9 mouse cellular contexts compared by ENCODE assay signal in genomic region chr7:80152152-80152551, GRCm38 (mm10). TPM values are rescaled to one million over a fixed set of nuclear protein-coding genes. Genes with fewer than 3 reads are reported as not detected.
DNase-seq lines count a peak whose midpoint lies in the region; ATAC-seq and TF ChIP-seq lines count a peak whose summit lies in the region.
"Had no signal": no experiment of that assay in that cellular context is flagged by ENCODE, and none has a peak within 500 bp of the region (broad histone marks: within the 10 kb centered on the region; RNA-seq: fewer than 3 reads in every experiment).

No protein-coding gene starts in this region.

- no peak for TF ChIP-seq POLR2A in ES-Bruce4 (IDR thresholded peaks at IDR 0.05; ENCODE audit: insufficient read depth, low read length)

- TF ChIP-seq EP300 in ES-Bruce4 (IDR thresholded peaks at IDR 0.05; ENCODE audit: insufficient read depth, low read depth, low read length): no peak

- no peaks in the 10 kb centered on the region for H3K36me3 ChIP-seq in ES-Bruce4 (ENCODE audit: control insufficient read depth, insufficient read depth, low read length, poor library complexity, severe bottlenecking)
- H3K36me3 ChIP-seq in forebrain, embryonic 15.5 days: no peaks in the 10 kb centered on the region

- DNase-seq in CD4-positive, CD25-positive, alpha-beta regulatory T cell, adult 2 months (ENCODE audit: low read depth, low spot score): peak; percentile 53
- DNase-seq in left cerebral cortex, postnatal 4 days: peak; percentile 25
- no peak for DNase-seq in left cerebral cortex, adult 11 months (ENCODE audit: low spot score)
- no peak for DNase-seq in gastrocnemius, postnatal 25 days
- DNase-seq: cerebellum, adult 18-20 months had no signal

- peak; percentile 89 for TF ChIP-seq CTCF in ES-Bruce4 (IDR thresholded peaks at IDR 0.05; ENCODE audit: low read depth, low read length)

- peaks cover 4% of the 10 kb centered on the region for H3K4me1 ChIP-seq in ES-Bruce4 (ENCODE audit: control insufficient read depth, insufficient read depth, low read length)
- H3K4me1 ChIP-seq in forebrain, embryonic 15.5 days: peaks cover 11% of the 10 kb centered on the region

- peak overlapping the region; percentile 11 for H3K27ac ChIP-seq in ES-Bruce4 (ENCODE audit: insufficient read depth, low read length)
- H3K27ac ChIP-seq in forebrain, embryonic 15.5 days (replicated peaks): no peak overlapping the region

- no peaks in the 10 kb centered on the region for H3K9me3 ChIP-seq in ES-Bruce4 (replicated peaks; ENCODE audit: control insufficient read depth, insufficient read depth, low read length, poor library complexity, severe bottlenecking)
- H3K9me3 ChIP-seq in forebrain, embryonic 15.5 days: no peaks in the 10 kb centered on the region

- no peaks in the 10 kb centered on the region for H3K27me3 ChIP-seq in ES-Bruce4 (ENCODE audit: control insufficient read depth, insufficient read depth, low read length, poor library complexity, severe bottlenecking)
- H3K27me3 ChIP-seq in forebrain, embryonic 15.5 days: no peaks in the 10 kb centered on the region

- WGBS in forebrain, embryonic 15.5 days: 67% methylated on average over 6 of the region's 6 CpGs

- intact Hi-C loops in left cerebral cortex, postnatal 4 days (cut with DNase I): no loop called here

- no peak for ATAC-seq in CD4-positive, CD25-positive, alpha-beta regulatory T cell, adult 4 months
- peak; percentile 44; the same call in 1 of the 2 replicates for ATAC-seq in erythroblast, adult 5-6 weeks (replicated peaks; ENCODE audit: low FRiP score, poor library complexity, severe bottlenecking)
- ATAC-seq in forebrain, embryonic 15.5 days (replicated peaks): no peak

- H3K4me2 ChIP-seq in forebrain, embryonic 15.5 days (replicated peaks): no peak overlapping the region

- H3K4me3 ChIP-seq in ES-Bruce4 (ENCODE audit: low read depth, low read length): no peak overlapping the region
- no peak overlapping the region for H3K4me3 ChIP-seq in forebrain, embryonic 15.5 days

- H3K9ac ChIP-seq in ES-Bruce4 (ENCODE audit: low read depth, poor library complexity, severe bottlenecking): no peak overlapping the region
- H3K9ac ChIP-seq in forebrain, embryonic 15.5 days (replicated peaks): no peak overlapping the region

RNA-seq across cellular contexts. Expression of gene Sema4b, which starts 34.5 kb away (rescaled TPM):
- 10 to 100 TPM; 19.2 to 26.0 TPM for polyA plus RNA-seq in CD4-positive, CD25-positive, alpha-beta regulatory T cell, adult 4 months (2017; shearing (Covaris generic))
- 10 to 100 TPM; 31.4 to 33.9 TPM for total RNA-seq in left cerebral cortex, postnatal 4 days (2021)
- polyA plus RNA-seq in ES-Bruce4 (2011; ENCODE audit: insufficient read depth, insufficient read length, low read depth, missing spikeins): 27.1 and 29.0 TPM in 2 replicates
- 19.9 and 22.1 TPM in 2 replicates for total RNA-seq in erythroblast, adult 5-6 weeks (2015; ENCODE audit: low replicate concordance)
- 33.7 and 49.8 TPM in 2 replicates for total RNA-seq in erythroblast, adult 5-6 weeks (2017; ENCODE audit: low replicate concordance)
- 1 to 10 TPM; 1.6 to 2.5 TPM for total RNA-seq in gastrocnemius, postnatal 25 days (2021)
- polyA plus RNA-seq in forebrain, embryonic 15.5 days (2015; fragmentation: Nextera tagmentation; extraction: Ambion mirVana): 22.7 and 24.7 TPM in 2 replicates

RNA-seq across cellular contexts. Expression of gene Idh2, which starts 37.0 kb away (rescaled TPM):
- 10 to 100 TPM; 22.4 to 23.9 TPM for polyA plus RNA-seq in CD4-positive, CD25-positive, alpha-beta regulatory T cell, adult 4 months (2017; shearing (Covaris generic))
- 10 to 100 TPM; 66.4 to 74.7 TPM for total RNA-seq in left cerebral cortex, postnatal 4 days (2021)
- polyA plus RNA-seq in ES-Bruce4 (2011; ENCODE audit: insufficient read depth, insufficient read length, low read depth, missing spikeins): 178 and 182 TPM in 2 replicates
- total RNA-seq in erythroblast, adult 5-6 weeks (2015; ENCODE audit: low replicate concordance): 20.3 and 31.3 TPM in 2 replicates
- 17.6 and 24.5 TPM in 2 replicates for total RNA-seq in erythroblast, adult 5-6 weeks (2017; ENCODE audit: low replicate concordance)
- 100 to 1,000 TPM; 102 to 256 TPM for total RNA-seq in gastrocnemius, postnatal 25 days (2021)
- polyA plus RNA-seq in forebrain, embryonic 15.5 days (2015; fragmentation: Nextera tagmentation; extraction: Ambion mirVana): 299 and 300 TPM in 2 replicates

Comparison
In these comparisons a context has a peak if more than half of its experiments do, and no peak if none do; other contexts are left out.
1. DNase-seq: peak in CD4-positive, CD25-positive, alpha-beta regulatory T cell, adult 2 months (single experiment) and left cerebral cortex, postnatal 4 days (single experiment); none in left cerebral cortex, adult 11 months (single experiment) and gastrocnemius, postnatal 25 days (single experiment).
2. RNA of gene Sema4b, which starts 34.5 kb away (total RNA-seq): 19.9 to 49.8 TPM in erythroblast, adult 5-6 weeks and 31.4 to 33.9 TPM in left cerebral cortex, postnatal 4 days; 1.6 to 2.5 TPM in gastrocnemius, postnatal 25 days; every median in the first group is over 4 times any median in the second.